Mouse (Mus musculus) cerebellum, adult 2 months (tissue): Measurements from ENCODE around the gene Dis3l.

Experiments
- CTCF ChIP-seq: fragments of 200-500 bp; IDR thresholded peaks from 2 replicates; pipeline ENCODE4 v1.5.1; 2011; ENCODE audit warnings: low read depth, mild to moderate bottlenecking, control low read depth, low read length, moderate library complexity, borderline replicate concordance; ENCODE audit not compliant: insufficient read depth
- POLR2A ChIP-seq: fragments of 200-500 bp; IDR thresholded peaks from 2 replicates; pipeline ENCODE4 v1.6.1; 2011; ENCODE audit warnings: low read length, control low read depth, borderline replicate concordance; ENCODE audit not compliant: insufficient read depth

GRCm38 (mm10) chr9:64389576-64390292, 48.6 kb upstream of the Dis3l start:
- TF ChIP-seq CTCF (no peak), POLR2A (no peak)
